Mouse (Mus musculus) bone marrow macrophage, adult 2 months (primary cell): ENCODE data around the gene Cdc45.

Experiments used
- CTCF ChIP-seq: IDR thresholded peaks from 2 replicates; pipeline ENCODE4 v1.5.1; 2012; ENCODE audit warnings: low read depth, mild to moderate bottlenecking, low read length, moderate library complexity
- POLR2A ChIP-seq: IDR thresholded peaks from 2 replicates; pipeline ENCODE4 v1.6.1; 2012; ENCODE audit warnings: mild to moderate bottlenecking, low read depth, low read length, borderline replicate concordance

GRCm38 (mm10) chr16:18846301-18846820, 34.6 kb upstream of the Cdc45 start:
- TF ChIP-seq POLR2A (no peak), CTCF (no peak)
